Mouse (Mus musculus): ENCODE results near the gene Atp2b2. TPM values are rescaled to one million over a fixed set of nuclear protein-coding genes. Genes with fewer than 3 reads are reported as not detected.

Gene Atp2b2
- total RNA-seq, 1 experiment from 2014 or later: not detected

- ATAC-seq (replicated peaks in 1 of 2; ENCODE audit: insufficient read depth in 1 of 2, low FRiP score in 2 of 2, low TSS enrichment in 1 of 2, low read depth in 1 of 2, poor library complexity in 2 of 2, severe bottlenecking in 2 of 2): no peak
These were observed 6.7 kb downstream of the Atp2b2 start for GRCm38 (mm10) chr6:114035704-114036103.

GRCm38 (mm10) chr6:114032822-114033221 is 9.6 kb downstream of the Atp2b2 start:
- ATAC-seq (replicated peaks in 1 of 2; ENCODE audit: insufficient read depth in 1 of 2, low FRiP score in 2 of 2, low TSS enrichment in 1 of 2, low read depth in 1 of 2, poor library complexity in 2 of 2, severe bottlenecking in 2 of 2): no peak

DNA sequence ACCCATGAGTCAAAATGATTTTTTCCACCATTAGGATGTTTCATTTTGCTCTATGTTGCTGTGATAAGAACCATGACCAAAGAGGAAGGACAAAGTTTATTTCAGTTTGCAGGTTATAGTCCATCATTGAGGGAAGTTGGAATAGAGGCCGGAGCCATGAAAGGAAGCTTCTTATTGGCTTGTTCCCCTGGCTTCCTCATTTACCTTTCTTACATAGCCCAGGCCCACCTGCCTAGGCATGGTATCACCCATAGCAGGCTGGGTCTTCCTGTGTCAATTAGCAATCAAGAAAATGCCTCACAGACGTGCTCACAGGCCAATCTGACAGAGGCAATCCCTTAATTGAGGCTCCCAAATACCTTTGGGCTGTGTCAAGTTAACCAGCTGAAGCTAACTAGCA is 18.6 kb downstream of the Atp2b2 start:
- ATAC-seq (replicated peaks in 1 of 2; ENCODE audit: insufficient read depth in 1 of 2, low FRiP score in 2 of 2, low TSS enrichment in 1 of 2, low read depth in 1 of 2, poor library complexity in 2 of 2, severe bottlenecking in 2 of 2): no peak

- ATAC-seq (replicated peaks in 1 of 2; ENCODE audit: insufficient read depth in 1 of 2, low FRiP score in 2 of 2, low TSS enrichment in 1 of 2, low read depth in 1 of 2, poor library complexity in 2 of 2, severe bottlenecking in 2 of 2): no peak
These were observed 20.3 kb downstream of the Atp2b2 start for GRCm38 (mm10) chr6:114022104-114022503.

GRCm38 (mm10) chr6:114013801-114014200 is 28.6 kb downstream of the Atp2b2 start:
- no peak for ATAC-seq (replicated peaks in 1 of 2; ENCODE audit: insufficient read depth in 1 of 2, low FRiP score in 2 of 2, low TSS enrichment in 1 of 2, low read depth in 1 of 2, poor library complexity in 2 of 2, severe bottlenecking in 2 of 2)

- no peak for ATAC-seq (replicated peaks in 1 of 2; ENCODE audit: insufficient read depth in 1 of 2, low FRiP score in 2 of 2, low TSS enrichment in 1 of 2, low read depth in 1 of 2, poor library complexity in 2 of 2, severe bottlenecking in 2 of 2)
These were observed 29.6 kb downstream of the Atp2b2 start for GRCm38 (mm10) chr6:114012834-114013233.

DNA sequence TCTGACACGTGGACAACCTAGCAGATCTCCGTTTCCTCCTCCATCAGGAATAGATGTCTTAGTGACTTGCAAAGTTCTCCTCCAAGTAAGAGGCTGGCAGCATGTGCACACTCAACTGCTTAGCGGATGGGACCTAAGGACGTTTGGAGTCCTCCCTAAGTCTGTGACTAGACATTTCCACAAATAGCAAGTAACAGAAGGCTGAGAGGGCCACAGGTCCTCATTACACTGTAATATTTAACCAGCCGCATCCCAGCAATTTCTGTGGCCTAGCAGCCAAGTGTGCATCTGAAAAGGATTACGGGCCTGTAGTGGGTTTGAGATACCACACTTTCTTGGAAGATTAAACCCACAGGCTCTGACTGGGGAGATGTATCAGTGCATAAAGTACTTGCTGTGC is 30.4 kb downstream of the Atp2b2 start:
- no peak for ATAC-seq (replicated peaks in 1 of 2; ENCODE audit: insufficient read depth in 1 of 2, low FRiP score in 2 of 2, low TSS enrichment in 1 of 2, low read depth in 1 of 2, poor library complexity in 2 of 2, severe bottlenecking in 2 of 2)

DNA sequence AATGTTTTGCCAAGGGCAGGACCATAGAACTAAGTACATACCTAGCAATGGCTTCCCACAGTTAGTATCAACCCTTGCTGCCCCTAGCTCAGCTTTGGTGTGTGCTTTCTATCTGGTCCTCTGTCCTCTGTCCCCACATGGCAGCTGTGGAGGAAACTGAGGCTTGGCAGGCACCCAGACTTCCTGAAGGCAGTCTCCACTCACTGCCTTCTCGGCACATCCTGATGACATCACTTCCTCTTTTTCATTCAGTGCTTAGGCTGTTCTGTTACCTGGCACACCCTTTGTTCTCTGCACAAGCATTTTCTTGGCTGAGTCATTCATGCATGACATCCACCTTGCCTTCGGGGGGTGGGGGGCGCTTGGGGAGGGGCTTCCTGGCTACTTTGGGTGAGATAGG is 38.6 kb downstream of the Atp2b2 start:
- ATAC-seq (replicated peaks in 1 of 2; ENCODE audit: insufficient read depth in 1 of 2, low FRiP score in 2 of 2, low TSS enrichment in 1 of 2, low read depth in 1 of 2, poor library complexity in 2 of 2, severe bottlenecking in 2 of 2): peak; percentile 74 to 75

DNA sequence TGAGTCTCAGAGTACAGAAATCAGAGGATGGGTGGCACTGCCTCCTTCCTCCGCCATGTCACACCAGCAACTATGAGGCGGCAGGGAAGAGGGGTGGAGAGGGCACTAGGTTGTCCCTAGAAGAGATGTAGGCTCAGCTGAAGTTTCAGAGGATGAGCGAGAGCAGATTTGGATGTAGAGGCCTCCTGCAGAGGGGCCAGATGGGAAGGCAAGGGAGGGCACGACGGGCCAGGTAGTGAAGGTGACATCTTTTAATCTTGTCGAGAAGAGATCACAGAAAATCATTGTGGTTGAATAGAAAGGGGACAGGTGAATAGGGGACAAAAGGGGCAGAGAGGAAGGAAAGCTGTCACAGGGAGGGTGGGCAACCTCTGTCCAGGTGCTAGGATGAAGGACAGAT is 41.5 kb downstream of the Atp2b2 start:
- no peak for ATAC-seq (replicated peaks in 1 of 2; ENCODE audit: insufficient read depth in 1 of 2, low FRiP score in 2 of 2, low TSS enrichment in 1 of 2, low read depth in 1 of 2, poor library complexity in 2 of 2, severe bottlenecking in 2 of 2)

DNA sequence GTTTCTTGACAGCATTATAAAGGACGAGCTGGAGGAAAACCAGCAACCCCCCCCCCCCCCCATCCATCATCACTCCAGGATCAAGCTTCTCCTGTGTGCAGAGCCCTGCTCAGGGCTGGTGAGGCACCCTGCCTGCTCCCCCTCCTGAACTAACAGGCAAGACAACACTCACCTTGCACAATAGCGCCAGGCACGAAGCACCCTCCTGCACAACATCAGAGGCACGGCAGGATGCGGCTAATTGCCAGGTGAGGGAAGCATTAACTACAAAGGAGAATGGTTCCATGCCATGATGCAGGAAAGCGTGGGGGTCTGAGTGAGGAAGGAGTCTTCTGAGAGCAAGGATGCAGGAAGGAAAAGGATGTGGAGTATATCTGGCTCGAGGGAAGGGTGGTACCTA is 42.1 kb downstream of the Atp2b2 start:
- ATAC-seq (replicated peaks in 1 of 2; ENCODE audit: insufficient read depth in 1 of 2, low FRiP score in 2 of 2, low TSS enrichment in 1 of 2, low read depth in 1 of 2, poor library complexity in 2 of 2, severe bottlenecking in 2 of 2): no peak

GRCm38 (mm10) chr6:113998413-113998812 is 44.0 kb downstream of the Atp2b2 start:
- no peak for ATAC-seq (replicated peaks in 1 of 2; ENCODE audit: insufficient read depth in 1 of 2, low FRiP score in 2 of 2, low TSS enrichment in 1 of 2, low read depth in 1 of 2, poor library complexity in 2 of 2, severe bottlenecking in 2 of 2)

GRCm38 (mm10) chr6:113994176-113994575 is 48.2 kb downstream of the Atp2b2 start:
- ATAC-seq (replicated peaks in 1 of 2; ENCODE audit: insufficient read depth in 1 of 2, low FRiP score in 2 of 2, low TSS enrichment in 1 of 2, low read depth in 1 of 2, poor library complexity in 2 of 2, severe bottlenecking in 2 of 2): no peak

GRCm38 (mm10) chr6:113992101-113992500 is 50.3 kb downstream of the Atp2b2 start:
- no peak for ATAC-seq (replicated peaks in 1 of 2; ENCODE audit: insufficient read depth in 1 of 2, low FRiP score in 2 of 2, low TSS enrichment in 1 of 2, low read depth in 1 of 2, poor library complexity in 2 of 2, severe bottlenecking in 2 of 2)

GRCm38 (mm10) chr6:113991482-113991881 is 50.9 kb downstream of the Atp2b2 start:
- no peak for ATAC-seq (replicated peaks in 1 of 2; ENCODE audit: insufficient read depth in 1 of 2, low FRiP score in 2 of 2, low TSS enrichment in 1 of 2, low read depth in 1 of 2, poor library complexity in 2 of 2, severe bottlenecking in 2 of 2)

DNA sequence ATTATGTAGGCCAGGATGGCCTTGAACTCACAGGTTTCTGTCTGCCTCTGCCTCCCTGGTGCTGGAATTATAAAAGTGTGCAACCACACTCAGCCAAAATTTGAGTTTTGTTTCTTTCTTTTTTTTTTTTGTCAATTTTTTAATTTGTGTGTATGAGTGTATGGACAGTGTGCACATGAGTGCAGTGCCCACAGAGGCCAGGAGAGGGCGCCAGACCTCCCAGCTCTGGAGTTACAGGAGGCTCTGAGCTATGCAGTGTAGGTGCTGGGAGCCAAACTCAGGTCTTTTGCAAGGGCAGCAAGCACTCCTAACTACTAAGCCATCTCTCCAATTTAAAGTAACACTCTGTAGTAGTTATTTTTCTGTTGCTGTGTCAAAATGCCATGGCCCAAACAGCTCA is 52.4 kb downstream of the Atp2b2 start:
- no peak for ATAC-seq (replicated peaks in 1 of 2; ENCODE audit: insufficient read depth in 1 of 2, low FRiP score in 2 of 2, low TSS enrichment in 1 of 2, low read depth in 1 of 2, poor library complexity in 2 of 2, severe bottlenecking in 2 of 2)

- no peak for ATAC-seq (replicated peaks in 1 of 2; ENCODE audit: insufficient read depth in 1 of 2, low FRiP score in 2 of 2, low TSS enrichment in 1 of 2, low read depth in 1 of 2, poor library complexity in 2 of 2, severe bottlenecking in 2 of 2)
These were observed 53.9 kb downstream of the Atp2b2 start for GRCm38 (mm10) chr6:113988521-113988920.

DNA sequence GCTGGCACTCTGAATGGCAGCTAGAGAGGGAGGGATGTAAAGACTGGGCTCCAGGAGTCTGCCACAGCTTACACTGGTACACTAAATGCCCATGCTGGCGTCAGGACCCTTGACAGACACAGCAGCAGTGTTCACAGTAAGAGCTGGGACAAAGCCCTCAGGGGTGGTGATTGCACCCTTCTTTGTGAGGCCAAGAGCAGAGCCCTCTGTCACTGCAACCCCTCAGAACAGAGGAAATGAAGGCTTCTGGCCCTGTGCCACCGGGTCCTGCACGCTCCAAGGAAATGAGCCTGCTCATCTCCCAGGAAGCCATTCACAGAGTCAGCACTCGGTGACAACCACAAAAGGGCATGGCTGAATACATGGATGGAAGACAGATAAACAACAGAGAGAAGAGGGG is 55.7 kb downstream of the Atp2b2 start:
- no peak for ATAC-seq (replicated peaks in 1 of 2; ENCODE audit: insufficient read depth in 1 of 2, low FRiP score in 2 of 2, low TSS enrichment in 1 of 2, low read depth in 1 of 2, poor library complexity in 2 of 2, severe bottlenecking in 2 of 2)

GRCm38 (mm10) chr6:113978673-113979072 is 63.7 kb downstream of the Atp2b2 start:
- ATAC-seq (replicated peaks in 1 of 2; ENCODE audit: insufficient read depth in 1 of 2, low FRiP score in 2 of 2, low TSS enrichment in 1 of 2, low read depth in 1 of 2, poor library complexity in 2 of 2, severe bottlenecking in 2 of 2): no peak

GRCm38 (mm10) chr6:113978091-113978650 is 64.2 kb downstream of the Atp2b2 start:
- no peak for ATAC-seq (replicated peaks in 1 of 2; ENCODE audit: insufficient read depth in 1 of 2, low FRiP score in 2 of 2, low TSS enrichment in 1 of 2, low read depth in 1 of 2, poor library complexity in 2 of 2, severe bottlenecking in 2 of 2)

- ATAC-seq (replicated peaks in 1 of 2; ENCODE audit: insufficient read depth in 1 of 2, low FRiP score in 2 of 2, low TSS enrichment in 1 of 2, low read depth in 1 of 2, poor library complexity in 2 of 2, severe bottlenecking in 2 of 2): no peak
These were observed 71.5 kb downstream of the Atp2b2 start for GRCm38 (mm10) chr6:113970900-113971299.
